Mouse (Mus musculus) left cerebral cortex, adult 2 months (tissue): ENCODE data around the gene Ifitm2. TPM values are rescaled to one million over a fixed set of nuclear protein-coding genes. Genes with fewer than 3 reads are reported as not detected.
A peak's percentile ranks its signal among the peaks of the same experiment; 100 is the strongest.

Experiments
- DNase-seq, 2 experiments: peaks; one replicate each; pipeline ENCODE4 v3.0.0; 2021 to 2022; ENCODE audit warnings: low spot score in 2 of 2, mixed read lengths in 1 of 2; ENCODE audit errors: extremely low spot score in 1 of 2
- H3K27ac ChIP-seq: fragments of 200-600 bp; 2 replicates; pipeline ENCODE4 v1.8.1; 2022
- H3K4me3 ChIP-seq: fragments of 200-600 bp; 2 replicates; pipeline ENCODE4 v1.8.1; 2022
- CTCF ChIP-seq: fragments of 200-600 bp; IDR thresholded peaks from 2 replicates; pipeline ENCODE4 v1.8.1; 2022; ENCODE audit warnings: antibody characterized with exemption, mild to moderate bottlenecking, moderate library complexity
- intact Hi-C: fragments of 180-260 bp; cut with DNase I; formaldehyde crosslinking; loops from one replicate; pipeline ENCODE4 v1.15.1; 2025
- long read RNA-seq, 2 experiments: library from polyadenylated mRNA; stranded (forward); transcript quantifications; one replicate each; pipeline ENCODE4 v2.0.0; 2021; ENCODE audit warnings: borderline mapping rate in 2 of 2
- total RNA-seq, 2 experiments: library from RNA; stranded (reverse); gene quantifications; 2 replicates each; pipeline ENCODE4 v1.2.3; 2021

Gene Ifitm2
- total RNA-seq = 10 to 100 TPM; 10.8 to 17.7 TPM
- long read RNA-seq, experiment 1, transcript Ifitm2-201 (2 exons, 655 nt) = major isoform, 5 of 5 reads
- long read RNA-seq, experiment 1, partial matches to known transcripts = 0 of 5 reads
- long read RNA-seq, experiment 1, other reads (novel, unspliced or antisense) = 0 of 5 reads
- long read RNA-seq, experiment 2, partial matches to known transcripts = 0 of 4 reads
- long read RNA-seq, experiment 2, other reads (novel, unspliced or antisense) = 0 of 4 reads

DNA sequence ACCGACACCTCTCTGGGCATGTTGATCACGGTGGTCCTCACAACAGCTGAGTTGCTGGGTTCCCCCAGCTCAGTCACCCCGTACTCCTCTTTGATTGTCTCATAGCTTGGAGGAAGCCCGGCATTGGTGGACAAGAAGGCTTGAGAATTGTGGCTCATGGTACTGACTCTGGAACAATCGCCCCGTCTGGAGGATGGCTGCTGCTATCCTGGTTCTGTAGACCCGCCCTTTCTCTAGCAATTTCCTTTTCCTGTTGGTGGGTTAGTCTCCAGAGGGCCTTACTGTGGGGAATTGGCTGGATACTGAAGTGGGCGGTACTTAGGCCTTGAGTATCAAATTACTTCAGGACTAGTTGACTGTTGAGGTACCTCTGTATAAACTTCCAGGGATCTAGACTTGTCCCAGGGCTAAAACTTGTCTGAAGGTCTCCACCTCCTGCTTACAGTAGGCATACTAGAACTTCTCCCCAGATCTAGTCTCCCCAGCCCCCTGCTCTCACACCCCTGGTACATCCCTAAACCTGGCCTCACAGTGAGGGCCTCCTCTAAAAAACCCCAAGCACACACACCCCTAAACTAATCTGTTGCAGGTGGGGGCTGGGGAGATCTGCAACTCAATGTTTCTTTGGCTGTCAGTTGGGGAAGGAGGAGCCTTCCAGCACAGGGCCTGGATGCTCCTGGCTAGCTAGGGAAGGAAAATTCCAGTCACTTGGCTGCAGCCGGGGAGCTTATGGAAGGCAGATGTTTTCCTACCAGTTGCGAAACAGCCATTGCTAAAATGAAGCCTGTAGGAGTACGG lies at the start of gene Ifitm2, which contains the start of gene Gm45717:
Gene Ifitm2, minus strand, starts transcription at position 230 of the 798 bp plus-strand sequence.
Gene Gm45717, minus strand, starts transcription at position 180 of the 798 bp plus-strand sequence.
- TF ChIP-seq CTCF = no peak
- peak in 1 of 2 experiments; percentile 26 for DNase-seq
- Histone ChIP-seq H3K4me3 (peak within 1 kb of the TSS; percentile 38), H3K27ac (peak within 1 kb of the TSS; percentile 71)
- intact Hi-C loops = loop anchor here (5.0 kb wide), 2 partner anchors 49 to 51 kb away; no protein-coding TSS in a partner anchor

DNA sequence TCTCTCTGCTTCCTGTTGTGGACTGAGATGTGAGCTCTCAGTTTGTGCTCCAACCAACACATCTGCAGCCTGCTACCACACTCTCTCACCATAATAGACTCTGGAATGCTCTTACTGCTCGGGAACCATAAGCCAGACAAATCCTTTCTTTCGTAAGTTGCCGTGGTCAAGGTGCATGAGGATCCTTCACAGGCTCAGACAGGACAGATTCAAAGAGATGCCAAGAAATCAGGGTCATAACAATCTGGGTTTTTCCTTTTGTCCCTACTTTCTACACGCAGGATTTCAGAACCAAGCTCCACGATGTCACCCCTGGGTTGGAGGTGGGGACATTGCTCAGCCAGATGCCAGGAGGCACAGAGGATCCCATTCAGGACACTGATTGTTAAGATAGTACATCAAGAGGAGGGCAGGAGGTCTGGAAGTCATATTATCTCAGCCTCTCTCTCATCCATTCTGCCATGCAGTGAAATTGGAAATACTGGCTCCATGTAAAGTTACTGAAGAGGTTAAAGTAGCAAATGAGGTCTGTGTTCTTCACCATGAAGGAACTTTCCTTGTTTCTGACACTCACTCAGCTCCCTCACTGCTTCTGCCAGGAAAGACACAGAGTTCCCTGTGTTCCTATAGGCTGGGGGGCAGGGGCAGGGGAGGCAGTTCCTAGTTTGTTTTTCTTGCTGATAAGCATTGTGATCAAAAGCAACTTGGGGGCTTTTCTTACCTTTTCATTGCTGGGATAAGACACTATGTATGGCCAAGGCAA lies 47.6 kb upstream of the Ifitm2 start:
- TF ChIP-seq CTCF = no peak
- Histone ChIP-seq H3K27ac (no peak overlapping the region), H3K4me3 (no peak overlapping the region)
- intact Hi-C loops = no loop called here
- no peak for DNase-seq

DNA sequence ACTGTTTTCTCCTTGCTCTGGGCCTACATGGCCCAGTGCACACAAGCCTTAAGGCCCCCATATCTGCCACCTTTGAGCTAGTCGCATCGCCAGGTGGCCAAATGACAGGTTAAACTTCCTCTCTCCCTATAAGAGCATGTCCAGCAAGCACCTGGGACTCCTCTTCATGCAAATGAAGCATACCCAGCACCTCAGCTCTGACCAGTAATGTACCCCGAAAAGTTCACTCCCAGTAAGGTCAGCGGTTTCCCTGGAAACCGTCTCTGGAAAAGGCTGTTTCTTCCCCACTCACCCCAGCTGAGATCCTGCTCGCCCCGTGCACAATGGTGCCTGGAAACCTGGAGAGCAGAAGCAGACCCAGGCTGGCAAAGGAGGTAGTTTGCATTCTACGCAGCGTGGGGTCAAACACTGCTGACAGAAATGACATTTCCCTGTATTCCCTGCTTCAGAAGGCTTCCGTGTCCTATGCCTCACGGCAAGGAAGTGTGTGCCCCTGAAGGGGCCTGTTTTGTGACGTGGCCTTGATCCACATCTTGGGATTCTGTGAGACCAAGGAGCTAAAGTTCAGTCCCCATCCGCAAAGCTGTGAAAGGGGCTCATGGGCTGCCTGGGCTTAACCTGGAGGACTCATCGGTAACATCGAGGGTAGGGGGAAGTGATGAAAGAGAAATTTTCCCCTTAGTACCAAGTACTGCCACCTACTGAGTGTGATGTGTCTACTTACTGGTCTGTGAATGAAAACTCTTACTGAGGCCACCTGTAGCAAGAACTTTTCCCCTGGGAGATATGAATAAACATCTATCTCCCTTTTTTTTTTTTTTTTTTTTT lies 45.3 kb upstream of the Ifitm2 start:
- Histone ChIP-seq H3K27ac (no peak overlapping the region), H3K4me3 (no peak overlapping the region)
- TF ChIP-seq CTCF = no peak
- no peak for DNase-seq
- intact Hi-C loops = no loop called here

DNA sequence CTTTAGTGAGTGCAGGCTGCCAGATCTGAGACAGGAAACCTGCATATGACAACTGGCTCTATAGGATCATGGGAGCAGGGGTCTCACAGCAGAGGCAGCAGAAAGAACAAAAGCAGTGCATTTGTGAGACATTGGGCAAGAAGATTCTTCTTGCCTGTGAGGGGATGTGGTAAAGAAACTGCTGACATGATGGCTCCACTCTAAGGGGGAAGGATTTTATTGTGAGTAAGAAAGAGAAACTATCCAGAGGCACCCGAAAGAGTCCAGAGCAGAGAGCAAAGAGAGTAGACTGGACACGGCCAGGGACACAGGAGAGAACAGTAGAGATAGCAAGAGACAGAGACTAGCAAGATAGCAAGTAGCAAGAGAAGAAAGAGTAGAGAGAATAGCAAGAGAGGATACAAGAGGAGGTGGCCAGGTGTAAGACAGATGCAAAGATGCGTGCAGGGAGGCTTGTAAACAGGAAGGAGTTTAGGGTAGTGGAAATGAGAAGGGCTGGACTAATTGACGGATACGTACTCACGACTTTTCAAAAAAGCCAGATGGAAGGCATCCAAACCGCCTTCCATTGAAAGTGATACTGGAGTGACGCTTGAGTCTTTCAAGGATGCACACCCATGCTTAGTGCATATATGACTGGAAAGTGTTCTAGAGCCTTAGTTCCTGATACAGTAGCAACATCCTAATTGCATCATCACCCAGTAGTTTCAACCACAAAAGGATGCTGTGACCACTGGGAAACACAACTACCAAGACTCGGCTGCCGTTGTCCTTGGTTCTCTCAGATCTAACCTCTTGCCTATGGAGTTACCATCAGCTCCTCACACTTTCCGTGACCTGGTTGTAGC lies 43.3 kb upstream of the Ifitm2 start:
- DNase-seq = no peak
- intact Hi-C loops = no loop called here
- Histone ChIP-seq H3K4me3 (no peak overlapping the region), H3K27ac (no peak overlapping the region)
- no peak for TF ChIP-seq CTCF

DNA sequence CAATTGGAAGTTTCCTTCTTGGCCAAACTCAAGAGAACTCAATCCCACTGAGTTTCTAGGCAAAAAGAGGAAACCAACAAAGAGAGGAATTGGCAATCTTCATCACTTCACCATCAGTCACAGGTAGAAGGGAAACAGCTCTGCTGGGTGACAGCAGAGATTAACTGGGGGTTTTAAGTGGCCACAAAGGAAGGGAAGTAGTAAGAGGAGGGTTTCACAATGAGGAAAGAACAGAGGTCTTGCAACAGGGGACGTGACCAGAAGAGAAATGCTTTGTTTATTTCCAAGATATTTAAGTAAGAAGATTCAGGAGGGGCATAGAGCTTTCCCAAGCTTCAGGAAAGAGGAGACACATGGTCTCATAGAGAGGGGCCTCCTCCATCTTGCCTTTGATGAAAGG lies 42.0 kb upstream of the Ifitm2 start:
- DNase-seq = no peak

DNA sequence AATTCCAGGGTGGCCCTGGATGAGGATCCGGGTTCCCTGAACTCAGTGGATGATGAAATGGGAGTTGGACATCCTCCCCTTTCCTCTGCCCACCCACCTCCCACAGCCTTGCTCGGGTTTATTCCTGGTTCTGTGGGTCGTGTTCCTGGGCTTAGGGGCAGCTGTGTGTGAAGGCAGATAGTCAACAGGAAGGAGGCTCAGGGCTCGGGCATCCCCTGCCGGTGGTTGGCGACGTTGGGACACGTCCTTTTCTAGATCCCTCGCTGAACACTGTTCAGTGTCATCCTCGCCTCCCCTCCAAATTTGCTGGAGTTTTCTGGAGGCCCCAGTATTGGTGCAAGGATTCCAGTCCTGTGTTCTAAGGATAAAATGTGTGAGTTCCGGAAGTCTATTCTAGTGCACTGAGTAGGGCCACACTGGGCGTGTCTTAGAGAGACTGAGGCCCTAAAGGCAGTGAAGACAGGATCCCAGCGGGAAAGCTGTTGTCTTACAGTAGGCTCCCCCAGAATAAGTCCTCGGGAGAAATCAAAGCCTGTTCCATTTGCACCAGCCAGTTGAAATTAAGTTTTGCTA lies 35.4 kb upstream of the Ifitm2 start:
- TF ChIP-seq CTCF = no peak
- DNase-seq = no peak
- Histone ChIP-seq H3K27ac (no peak overlapping the region), H3K4me3 (no peak overlapping the region)
- intact Hi-C loops = no loop called here

More for the DNA sequence above, 42.0 kb upstream of the Ifitm2 start:
- H3K4me3 ChIP-seq = no peak overlapping the region
- intact Hi-C loops = no loop called here
- TF ChIP-seq CTCF = no peak
- no peak overlapping the region for H3K27ac ChIP-seq

DNA sequence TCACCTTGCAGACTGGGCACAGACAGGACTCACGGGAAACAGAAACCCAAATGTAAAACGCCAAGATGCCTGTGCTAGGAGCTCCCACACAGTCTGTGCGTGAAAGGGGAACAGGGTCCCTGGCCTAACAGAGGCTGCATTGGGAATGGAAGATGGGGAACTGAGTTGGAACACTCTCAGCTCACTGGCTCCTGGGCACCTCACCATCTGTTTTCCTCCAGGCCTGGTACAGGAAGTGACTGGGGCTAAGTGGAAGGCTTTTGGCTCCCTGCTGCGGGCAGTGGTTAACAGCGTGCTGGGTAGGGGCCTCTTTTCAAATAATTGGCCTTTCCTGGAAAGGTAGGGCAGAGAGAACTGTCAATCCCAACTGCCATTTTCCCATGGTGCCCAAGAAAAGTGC lies 34.8 kb upstream of the Ifitm2 start:
- TF ChIP-seq CTCF = no peak
- DNase-seq = no peak
- H3K27ac ChIP-seq = no peak overlapping the region
- H3K4me3 ChIP-seq = no peak overlapping the region
- intact Hi-C loops = no loop called here

DNA sequence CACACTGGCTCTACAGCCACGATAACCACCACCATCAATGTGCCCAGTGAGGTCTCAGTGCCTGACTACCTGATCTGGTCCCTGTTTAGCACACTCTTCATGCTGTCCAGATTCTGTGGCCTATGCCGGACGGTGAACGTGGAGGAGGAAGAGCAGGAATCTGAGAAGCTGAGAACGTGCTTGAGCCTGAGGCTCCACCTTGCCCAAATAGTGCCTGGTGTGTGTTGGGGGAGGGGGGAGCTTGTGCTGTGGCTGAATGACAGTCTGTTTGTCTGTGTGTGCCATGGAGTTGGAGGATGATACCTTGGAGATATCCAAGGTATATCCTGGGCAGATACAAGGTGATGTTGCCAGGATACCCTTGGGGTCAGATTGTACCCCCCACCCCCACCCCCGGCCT lies 34.4 kb upstream of the Ifitm2 start:
- Histone ChIP-seq H3K4me3 (no peak overlapping the region), H3K27ac (no peak overlapping the region)
- intact Hi-C loops = no loop called here
- no peak for DNase-seq
- TF ChIP-seq CTCF = no peak

DNA sequence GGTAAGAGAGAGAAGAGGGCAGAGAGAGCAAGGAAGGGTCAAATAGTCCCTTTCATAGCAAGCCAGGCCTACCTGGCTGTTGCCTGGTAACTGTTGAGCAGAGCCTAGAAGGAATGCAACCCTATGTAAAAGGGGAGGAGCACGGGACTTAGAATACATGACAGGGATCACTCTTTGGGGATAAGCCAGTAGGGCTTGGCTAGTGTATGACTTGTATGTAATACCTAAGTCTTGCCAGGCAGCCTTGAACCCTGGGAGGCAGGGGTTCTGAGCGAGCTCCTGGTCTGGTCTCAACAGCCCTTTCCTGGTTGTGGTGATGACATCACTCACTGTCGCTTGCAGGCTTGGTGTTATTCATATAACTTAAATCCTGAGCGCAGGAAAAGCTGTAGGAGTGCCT lies 33.2 kb upstream of the Ifitm2 start:
- no peak overlapping the region for H3K4me3 ChIP-seq
- H3K27ac ChIP-seq = no peak overlapping the region
- no peak for DNase-seq
- intact Hi-C loops = no loop called here
- TF ChIP-seq CTCF = no peak
